Mouse (Mus musculus) stomach, postnatal 0 days (tissue): ENCODE results near the gene Rnf24.

ENCODE experiments used
- CTCF ChIP-seq: IDR thresholded peaks from 2 replicates; pipeline ENCODE4 v1.5.1; 2016; ENCODE audit warnings: antibody characterized with exemption, low read depth, mild to moderate bottlenecking, moderate library complexity
- EP300 ChIP-seq: optimal IDR thresholded peaks from 2 replicates; pipeline ENCODE3; 2016; ENCODE audit warnings: antibody characterized with exemption

GRCm38 (mm10) chr2:131373656-131374055, 21.0 kb upstream of the Rnf24 start:
- TF ChIP-seq CTCF (no peak), EP300 (no peak)
